Mouse (Mus musculus): Measurements from ENCODE around the gene Hist1h2bp. TPM values are rescaled to one million over a fixed set of nuclear protein-coding genes. Genes with fewer than 3 reads are reported as not detected.
"Not testable (repeated sequence)": the region's sequence is repeated elsewhere in the genome, so short reads cannot be mapped to it uniquely, and the experiment has no call there.

Hist1h2bp gene
- total RNA-seq, 1 experiment, result 879 TPM

DNA sequence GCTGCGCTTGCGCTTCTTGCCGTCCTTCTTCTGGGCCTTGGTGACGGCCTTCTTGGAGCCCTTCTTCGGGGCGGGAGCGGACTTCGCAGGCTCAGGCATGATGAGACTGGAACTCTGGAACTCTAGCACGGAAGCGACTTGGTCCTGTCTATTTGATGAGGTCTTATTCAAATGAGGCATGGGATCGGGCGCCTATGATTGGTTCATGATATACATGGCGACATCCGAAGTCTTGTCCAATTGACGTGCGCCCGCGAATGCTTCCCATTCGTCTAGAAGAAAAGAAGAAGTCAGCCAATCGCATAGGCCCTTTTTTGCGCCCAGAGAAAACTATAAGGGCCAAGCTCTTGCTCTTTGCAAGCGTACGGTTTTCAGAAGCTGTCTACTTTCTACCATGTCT, 22.8 kb downstream of the Hist1h2bp start, which contains the start of the genes Hist1h2bq and Hist1h2ao:
TSS of gene Hist1h2bq (minus strand) at position 125 of the 400 bp plus-strand sequence.
TSS of gene Hist1h2ao (plus strand) at position 393 of the 400 bp plus-strand sequence.
- DNase-seq (ENCODE audit: low read depth, low spot score); H3K4me1 ChIP-seq (ENCODE audit: control insufficient read depth in 2 of 2, insufficient read depth in 2 of 2, low read length in 2 of 2, poor library complexity in 1 of 2); H3K4me3 ChIP-seq (ENCODE audit: insufficient read depth in 1 of 2, low read depth in 1 of 2, low read length in 2 of 2, poor library complexity in 1 of 2, severe bottlenecking in 1 of 2); H3K9me3 ChIP-seq (ENCODE audit: control insufficient read depth, insufficient read depth, low read depth, low read length); H3K9ac ChIP-seq (ENCODE audit: insufficient read depth, low read depth, low read length, poor library complexity, severe bottlenecking); H3K36me3 ChIP-seq (ENCODE audit: control insufficient read depth, insufficient read depth, low read length, poor library complexity, severe bottlenecking); H3K27ac ChIP-seq (ENCODE audit: insufficient read depth, low read depth, low read length, poor library complexity, severe bottlenecking); in situ Hi-C loops (cut with MboI; ENCODE audit: low sequenced_read_pairs in 2 of 2, unreplicated experiment in 2 of 2): not testable (repeated sequence)

DNA sequence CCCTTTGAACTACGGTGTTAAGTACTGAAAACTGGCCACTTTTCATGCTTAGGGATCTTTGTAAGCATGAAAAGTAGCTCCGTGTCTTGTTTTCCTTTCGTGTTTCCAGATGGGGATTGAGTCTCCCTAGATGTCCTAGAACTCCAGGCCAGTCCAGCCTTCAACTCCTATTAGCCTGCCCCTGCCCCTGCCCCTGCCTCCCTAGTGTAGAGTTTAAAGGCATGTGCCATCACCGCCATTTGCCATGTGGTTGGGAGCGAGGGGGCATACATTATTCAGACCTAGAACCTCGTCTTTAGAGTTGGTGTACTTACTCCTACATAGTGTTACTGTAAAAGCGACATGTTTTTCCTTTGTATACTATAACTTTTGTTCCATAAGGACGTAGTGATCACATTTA, 23.8 kb downstream of the Hist1h2bp start:
- H3K4me1 ChIP-seq (ENCODE audit: control insufficient read depth in 2 of 2, insufficient read depth in 2 of 2, low read length in 2 of 2, poor library complexity in 1 of 2); H3K9ac ChIP-seq (ENCODE audit: insufficient read depth, low read depth, low read length, poor library complexity, severe bottlenecking); H3K4me3 ChIP-seq (ENCODE audit: insufficient read depth in 1 of 2, low read depth in 1 of 2, low read length in 2 of 2, poor library complexity in 1 of 2, severe bottlenecking in 1 of 2); H3K36me3 ChIP-seq (ENCODE audit: control insufficient read depth, insufficient read depth, low read length, poor library complexity, severe bottlenecking); H3K27ac ChIP-seq (ENCODE audit: insufficient read depth, low read depth, low read length, poor library complexity, severe bottlenecking); in situ Hi-C loops (cut with MboI; ENCODE audit: low sequenced_read_pairs in 2 of 2, unreplicated experiment in 2 of 2); DNase-seq (ENCODE audit: low read depth, low spot score); H3K9me3 ChIP-seq (ENCODE audit: control insufficient read depth, insufficient read depth, low read depth, low read length): not testable (repeated sequence)

DNA sequence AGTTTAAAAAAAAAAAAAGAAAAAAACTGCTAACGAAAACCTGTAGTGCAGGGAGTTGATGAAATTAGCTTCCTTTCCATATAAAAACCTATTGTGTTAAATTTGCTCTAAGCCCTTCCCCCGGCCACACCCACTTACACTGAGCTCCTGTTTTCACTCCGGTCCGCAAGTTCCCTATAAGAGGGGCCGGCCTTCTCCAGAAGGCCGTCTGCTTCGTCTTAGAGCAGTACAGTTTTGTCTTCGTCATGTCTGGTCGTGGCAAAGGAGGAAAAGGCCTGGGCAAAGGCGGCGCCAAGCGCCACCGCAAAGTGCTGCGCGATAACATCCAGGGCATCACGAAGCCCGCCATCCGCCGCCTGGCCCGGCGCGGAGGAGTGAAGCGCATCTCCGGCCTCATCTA, 24.3 kb downstream of the Hist1h2bp start, which contains the start of gene Hist1h4m:
TSS of gene Hist1h4m (plus strand) at position 208 of the 400 bp plus-strand sequence.
- H3K9ac ChIP-seq (ENCODE audit: insufficient read depth, low read depth, low read length, poor library complexity, severe bottlenecking); H3K4me3 ChIP-seq (ENCODE audit: insufficient read depth in 1 of 2, low read depth in 1 of 2, low read length in 2 of 2, poor library complexity in 1 of 2, severe bottlenecking in 1 of 2); H3K36me3 ChIP-seq (ENCODE audit: control insufficient read depth, insufficient read depth, low read length, poor library complexity, severe bottlenecking); H3K9me3 ChIP-seq (ENCODE audit: control insufficient read depth, insufficient read depth, low read depth, low read length); H3K4me1 ChIP-seq (ENCODE audit: control insufficient read depth in 2 of 2, insufficient read depth in 2 of 2, low read length in 2 of 2, poor library complexity in 1 of 2); DNase-seq (ENCODE audit: low read depth, low spot score); in situ Hi-C loops (cut with MboI; ENCODE audit: low sequenced_read_pairs in 2 of 2, unreplicated experiment in 2 of 2); H3K27ac ChIP-seq (ENCODE audit: insufficient read depth, low read depth, low read length, poor library complexity, severe bottlenecking): not testable (repeated sequence)

DNA sequence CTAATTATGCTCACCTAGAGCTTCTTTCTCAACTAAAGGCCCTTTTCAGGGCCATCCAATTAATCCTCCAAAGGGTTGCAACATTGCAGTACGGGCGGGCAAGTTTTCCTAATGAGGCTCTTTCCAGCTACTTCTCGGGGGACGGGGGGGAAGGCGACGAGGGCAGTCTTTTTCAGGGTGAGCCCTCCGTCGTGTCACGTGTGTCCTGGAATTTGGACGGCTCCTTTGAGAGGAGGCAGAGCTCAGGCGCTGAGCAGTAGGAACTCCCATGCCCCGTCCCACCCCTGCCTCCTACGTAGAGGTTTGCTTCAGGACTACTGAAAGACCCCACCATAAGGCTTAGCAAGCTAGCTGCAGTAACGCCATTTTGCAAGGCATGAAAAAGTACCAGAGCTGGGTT, 24.8 kb downstream of the Hist1h2bp start:
- DNase-seq (ENCODE audit: low read depth, low spot score); H3K4me3 ChIP-seq (ENCODE audit: insufficient read depth in 1 of 2, low read depth in 1 of 2, low read length in 2 of 2, poor library complexity in 1 of 2, severe bottlenecking in 1 of 2); H3K9me3 ChIP-seq (ENCODE audit: control insufficient read depth, insufficient read depth, low read depth, low read length); H3K9ac ChIP-seq (ENCODE audit: insufficient read depth, low read depth, low read length, poor library complexity, severe bottlenecking); H3K27ac ChIP-seq (ENCODE audit: insufficient read depth, low read depth, low read length, poor library complexity, severe bottlenecking); H3K36me3 ChIP-seq (ENCODE audit: control insufficient read depth, insufficient read depth, low read length, poor library complexity, severe bottlenecking); in situ Hi-C loops (cut with MboI; ENCODE audit: low sequenced_read_pairs in 2 of 2, unreplicated experiment in 2 of 2); H3K4me1 ChIP-seq (ENCODE audit: control insufficient read depth in 2 of 2, insufficient read depth in 2 of 2, low read length in 2 of 2, poor library complexity in 1 of 2): not testable (repeated sequence)

DNA sequence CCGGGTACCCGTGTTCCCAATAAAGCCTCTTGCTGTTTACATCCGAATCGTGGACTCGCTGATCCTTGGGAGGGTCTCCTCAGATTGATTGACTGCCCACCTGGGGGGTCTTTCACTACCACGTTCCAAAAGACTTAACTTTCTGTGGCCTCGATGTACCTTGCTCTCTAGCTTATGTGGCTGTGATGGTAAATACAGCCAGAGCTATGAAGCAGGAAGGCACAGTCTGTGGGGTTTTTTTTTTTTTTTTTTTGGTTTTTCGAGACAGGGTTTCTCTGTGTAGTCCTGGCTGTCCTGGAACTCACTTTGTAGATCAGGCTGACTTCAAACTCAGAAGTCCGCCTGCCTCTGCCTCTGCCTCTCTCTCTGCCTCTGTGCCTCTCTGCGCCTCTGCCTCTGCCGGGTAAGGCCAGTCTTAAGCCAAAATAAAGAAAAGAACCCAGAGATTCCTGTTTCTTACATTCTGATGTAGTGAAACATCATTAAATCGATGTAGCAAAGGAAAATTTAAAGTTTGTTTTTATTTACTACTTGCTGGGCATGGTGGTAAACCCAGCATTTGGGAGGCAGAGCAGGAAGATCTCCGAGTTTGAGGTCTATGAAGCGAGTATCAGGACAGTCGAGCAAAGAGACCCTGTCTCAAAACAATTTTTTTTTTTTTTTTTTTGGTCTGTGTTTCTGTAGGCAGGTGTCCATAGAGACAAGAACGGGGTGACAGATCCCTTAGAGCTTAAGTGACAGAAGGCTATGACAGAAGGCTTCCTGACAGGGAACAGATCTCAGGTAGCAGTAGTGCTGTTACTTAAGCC, 33.0 kb downstream of the Hist1h2bp start:
- in situ Hi-C loops (cut with MboI; ENCODE audit: low sequenced_read_pairs in 2 of 2, unreplicated experiment in 2 of 2), result not testable (repeated sequence)

DNA sequence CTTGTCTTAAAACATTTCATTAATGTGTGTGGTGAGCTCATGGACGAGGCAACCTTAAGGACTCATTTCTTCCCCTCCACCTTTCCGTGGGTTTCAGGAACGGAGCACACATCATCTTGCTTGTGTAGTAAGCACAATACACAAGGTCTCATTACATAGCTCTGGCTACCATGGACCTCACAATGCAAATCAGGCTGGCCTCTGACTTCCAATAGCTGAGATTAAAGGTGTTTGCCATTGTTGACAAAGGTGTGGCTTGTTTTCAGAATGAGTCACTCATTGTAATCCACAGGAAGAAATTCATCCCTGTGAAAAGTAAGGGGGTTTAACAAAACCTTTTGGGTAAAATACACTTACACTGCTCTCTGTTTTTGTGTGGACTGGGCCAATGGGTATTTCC, 41.2 kb downstream of the Hist1h2bp start:
- no peaks in the 10 kb centered on the region for H3K9me3 ChIP-seq (ENCODE audit: control insufficient read depth, insufficient read depth, low read depth, low read length)
- no peak for DNase-seq (ENCODE audit: low read depth, low spot score)
- peaks cover 1 to 12% of the 10 kb centered on the region in 2 experiments; a peak in 1 of 4 replicates for H3K4me1 ChIP-seq (ENCODE audit: control insufficient read depth in 2 of 2, insufficient read depth in 2 of 2, low read length in 2 of 2, poor library complexity in 1 of 2)
- no peak overlapping the region for H3K27ac ChIP-seq (ENCODE audit: insufficient read depth, low read depth, low read length, poor library complexity, severe bottlenecking)
- TF ChIP-seq ZC3H11A (IDR thresholded peaks at IDR 0.05; ENCODE audit: borderline replicate concordance, low read depth, low read length) (no peak), MAFK (IDR thresholded peaks at IDR 0.05; ENCODE audit: insufficient read depth, low read depth, low read length) (no peak), HCFC1 (IDR thresholded peaks at IDR 0.05; ENCODE audit: borderline replicate concordance, insufficient read depth, low read length) (no peak), CHD2 (IDR thresholded peaks at IDR 0.05; ENCODE audit: low read depth, low read length) (no peak), ZNF384 (IDR thresholded peaks at IDR 0.05; ENCODE audit: low read depth, low read length) (no peak)
- H3K9ac ChIP-seq (ENCODE audit: insufficient read depth, low read depth, low read length, poor library complexity, severe bottlenecking), result no peak overlapping the region
- in situ Hi-C loops (cut with MboI; ENCODE audit: low sequenced_read_pairs in 2 of 2, unreplicated experiment in 2 of 2), result no loop called here
- H3K4me3 ChIP-seq (ENCODE audit: insufficient read depth in 1 of 2, low read depth in 1 of 2, low read length in 2 of 2, poor library complexity in 1 of 2, severe bottlenecking in 1 of 2), result no peak overlapping the region
- no peaks in the 10 kb centered on the region for H3K36me3 ChIP-seq (ENCODE audit: control insufficient read depth, insufficient read depth, low read length, poor library complexity, severe bottlenecking)

More for the DNA sequence above, 33.0 kb downstream of the Hist1h2bp start:
- not testable (repeated sequence) for H3K36me3 ChIP-seq (ENCODE audit: control insufficient read depth, insufficient read depth, low read length, poor library complexity, severe bottlenecking); H3K9me3 ChIP-seq (ENCODE audit: control insufficient read depth, insufficient read depth, low read depth, low read length); DNase-seq (ENCODE audit: low read depth, low spot score); H3K4me1 ChIP-seq (ENCODE audit: control insufficient read depth in 2 of 2, insufficient read depth in 2 of 2, low read length in 2 of 2, poor library complexity in 1 of 2); H3K27ac ChIP-seq (ENCODE audit: insufficient read depth, low read depth, low read length, poor library complexity, severe bottlenecking); H3K9ac ChIP-seq (ENCODE audit: insufficient read depth, low read depth, low read length, poor library complexity, severe bottlenecking); H3K4me3 ChIP-seq (ENCODE audit: insufficient read depth in 1 of 2, low read depth in 1 of 2, low read length in 2 of 2, poor library complexity in 1 of 2, severe bottlenecking in 1 of 2)
